Mouse (Mus musculus) T-cell, adult 2 months (primary cell): ENCODE data around the gene Gbgt1.
A peak's percentile ranks its signal among the peaks of the same experiment; 100 is the strongest.
"Not testable (repeated sequence)": the region's sequence is repeated elsewhere in the genome, so short reads cannot be mapped to it uniquely, and the experiment has no call there.

ENCODE experiments used
- DNase-seq: peaks from one replicate; pipeline ENCODE4 v3.0.0; 2022; ENCODE audit warnings: low spot score

Gbgt1 gene

DNA sequence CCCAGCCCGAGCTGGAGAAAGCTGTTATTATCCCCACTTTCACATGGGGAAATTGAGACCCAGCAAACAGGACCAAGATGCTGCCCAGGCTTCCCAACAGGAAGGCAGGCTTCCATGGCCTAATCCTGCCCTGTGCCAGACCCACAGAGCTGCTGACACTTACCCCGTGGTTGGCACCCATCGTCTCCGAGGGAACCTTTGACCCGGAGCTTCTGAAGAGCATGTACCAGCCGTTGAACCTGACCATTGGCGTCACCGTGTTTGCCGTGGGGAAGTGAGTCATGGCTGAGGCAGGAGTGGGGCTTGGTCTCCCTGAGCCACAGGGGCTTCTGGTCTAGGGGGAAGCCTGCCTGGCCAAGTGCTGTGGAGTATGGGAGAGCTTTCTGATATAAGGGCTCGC lies 6.3 kb downstream of the Gbgt1 start:
- no peak for DNase-seq

DNA sequence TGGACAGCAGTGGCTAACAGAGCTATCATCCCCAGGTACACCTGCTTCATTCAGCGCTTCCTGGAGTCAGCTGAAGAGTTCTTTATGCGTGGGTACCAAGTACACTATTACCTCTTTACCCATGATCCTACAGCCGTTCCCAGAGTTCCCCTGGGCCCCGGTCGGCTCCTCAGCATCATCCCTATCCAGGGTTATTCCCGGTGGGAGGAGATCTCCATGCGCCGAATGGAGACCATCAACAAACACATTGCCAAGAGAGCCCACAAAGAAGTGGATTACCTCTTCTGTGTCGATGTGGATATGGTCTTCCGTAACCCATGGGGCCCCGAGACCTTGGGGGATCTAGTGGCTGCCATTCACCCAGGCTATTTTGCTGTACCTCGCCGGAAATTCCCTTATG lies 8.0 kb downstream of the Gbgt1 start:
- no peak for DNase-seq

DNA sequence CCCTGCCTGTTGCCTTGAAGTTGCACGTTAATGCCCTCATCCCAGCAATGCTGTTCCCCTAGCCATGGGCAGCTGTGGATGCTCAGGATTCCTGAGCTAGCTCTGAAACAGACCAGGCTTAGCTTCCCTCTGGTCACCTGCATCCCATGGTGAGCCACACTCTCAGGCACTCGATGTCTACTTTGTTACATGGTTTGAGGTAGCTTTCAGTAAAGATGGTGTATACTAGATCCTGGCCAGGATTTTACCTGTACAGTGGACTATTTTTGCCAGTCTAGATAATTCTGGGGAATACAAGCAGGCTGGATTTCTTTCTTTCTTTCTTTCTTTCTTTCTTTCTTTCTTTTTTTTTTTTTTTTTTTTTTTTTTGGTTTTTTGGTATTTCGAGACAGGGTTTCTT lies 9.1 kb downstream of the Gbgt1 start, which contains the start of gene Gm10134:
TSS of gene Gm10134 (plus strand) at position 301 of the 400 bp plus-strand sequence.
- no peak for DNase-seq

DNA sequence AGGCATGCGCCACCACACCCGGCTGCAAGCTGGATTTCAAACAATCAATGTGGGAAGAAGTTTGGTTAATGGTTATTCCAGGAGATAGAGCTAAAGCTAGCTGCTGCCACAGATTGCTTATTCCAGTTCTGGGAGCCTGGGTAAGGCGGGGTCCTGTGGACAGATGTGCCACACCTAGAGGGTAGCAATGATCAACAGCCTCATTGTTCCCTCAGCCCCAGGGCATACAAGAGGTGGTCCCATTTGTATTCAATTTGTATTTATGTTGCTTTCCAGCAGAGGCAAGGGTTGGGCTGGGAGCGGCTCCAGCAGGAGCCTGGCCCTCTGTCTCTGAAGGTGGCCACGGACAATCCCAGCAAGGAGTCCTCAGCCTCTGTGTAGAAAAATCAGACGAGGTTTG lies 9.6 kb downstream of the Gbgt1 start:
- no peak for DNase-seq

DNA sequence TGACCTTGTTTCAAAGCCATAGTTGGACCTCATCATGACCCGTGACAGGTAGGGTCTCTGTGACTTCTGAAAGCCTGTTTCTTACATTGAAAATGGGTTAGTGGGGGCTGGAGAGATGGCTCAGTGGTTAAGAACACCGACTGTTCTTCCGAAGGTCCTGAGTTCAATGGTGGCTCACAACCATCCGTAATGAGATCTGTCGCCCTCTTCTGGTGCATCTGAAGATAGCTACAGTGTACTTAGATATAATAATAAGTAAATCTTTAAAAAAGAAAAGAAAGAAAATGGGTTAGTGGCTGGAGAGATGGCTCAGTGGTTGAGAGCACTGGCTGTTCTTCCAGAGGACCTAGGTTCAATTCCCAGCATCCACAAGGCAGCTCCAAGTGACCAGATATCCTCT lies 14.9 kb downstream of the Gbgt1 start:
- DNase-seq = not testable (repeated sequence)

DNA sequence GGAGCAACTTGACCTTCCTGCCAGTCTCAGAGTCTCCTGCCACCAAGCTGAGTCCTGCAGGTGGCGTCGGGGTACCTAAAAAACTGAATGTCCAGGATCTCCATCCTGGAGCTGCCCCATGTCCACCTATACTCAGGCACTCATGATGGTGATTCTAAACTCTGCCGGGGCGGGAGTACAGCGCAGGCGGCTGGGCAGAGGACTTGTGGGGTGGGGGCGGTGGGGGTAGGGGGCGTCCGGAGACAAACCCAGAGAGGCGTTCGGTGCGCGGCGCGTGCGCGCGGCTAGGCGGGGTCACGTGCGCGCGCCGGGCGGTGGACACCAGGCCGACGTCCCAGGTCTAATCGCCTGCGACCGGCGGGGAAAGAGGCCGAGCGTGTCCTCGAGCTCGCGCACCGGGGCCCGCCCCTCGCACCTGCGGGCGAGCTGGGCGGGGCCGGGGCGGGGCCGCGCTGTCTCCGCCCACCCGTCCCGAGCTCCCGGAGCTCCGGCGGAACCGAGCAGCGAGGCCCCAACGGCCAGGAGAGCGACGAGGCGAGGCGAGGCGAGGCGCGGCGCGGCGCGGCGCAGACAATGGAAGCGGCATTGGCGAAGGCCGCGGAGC lies 16.2 kb downstream of the Gbgt1 start, which contains the start of gene Ralgds:
TSS of gene Ralgds (plus strand) at position 328 of the 604 bp plus-strand sequence.
- DNase-seq = peak; percentile 31

DNA sequence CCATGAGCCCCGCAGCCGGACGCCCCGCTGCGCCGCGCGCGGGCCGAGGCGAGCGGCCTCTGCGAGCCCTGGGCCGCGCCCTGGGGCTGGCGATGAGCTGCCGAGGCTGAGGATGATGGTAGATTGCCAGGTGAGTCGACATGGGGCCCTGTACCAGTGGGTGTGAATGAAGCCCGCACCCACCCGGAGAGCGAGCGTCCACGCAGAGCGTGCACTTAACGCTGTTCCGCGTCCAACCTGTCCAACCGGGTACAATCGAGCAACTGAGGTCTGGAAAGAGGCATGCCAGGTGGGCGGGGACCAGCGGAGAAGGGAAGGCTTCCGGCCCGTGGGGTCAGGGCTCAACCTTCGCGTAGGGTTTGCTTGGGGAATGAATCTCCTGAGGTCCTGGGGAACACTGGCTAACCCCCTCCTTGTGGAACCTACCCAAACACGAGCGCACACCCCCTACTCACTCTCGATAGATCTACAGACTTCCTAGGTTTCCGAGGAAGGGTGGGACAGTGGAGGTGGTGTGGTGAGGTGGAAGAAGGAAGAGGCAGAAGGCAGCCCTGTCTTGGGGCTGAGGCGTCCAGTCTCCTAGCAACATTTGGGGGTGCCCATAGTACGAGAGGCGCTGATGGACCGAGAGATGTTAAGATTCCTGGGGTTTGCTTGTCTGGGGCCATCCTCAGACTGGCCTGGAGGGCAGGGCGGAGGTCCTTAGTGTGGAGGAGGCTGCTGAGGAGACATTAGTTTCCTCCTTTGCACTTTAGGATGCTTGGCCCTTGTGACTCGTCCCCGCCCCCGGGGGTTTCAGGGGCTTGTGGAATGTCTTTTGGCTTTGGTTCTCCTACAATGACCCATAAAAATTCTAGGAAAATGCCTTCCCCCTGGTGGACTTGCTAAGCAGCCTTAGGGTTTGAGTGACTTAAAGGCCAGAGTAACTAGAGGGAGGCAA lies 17.0 kb downstream of the Gbgt1 start:
- DNase-seq = no peak

DNA sequence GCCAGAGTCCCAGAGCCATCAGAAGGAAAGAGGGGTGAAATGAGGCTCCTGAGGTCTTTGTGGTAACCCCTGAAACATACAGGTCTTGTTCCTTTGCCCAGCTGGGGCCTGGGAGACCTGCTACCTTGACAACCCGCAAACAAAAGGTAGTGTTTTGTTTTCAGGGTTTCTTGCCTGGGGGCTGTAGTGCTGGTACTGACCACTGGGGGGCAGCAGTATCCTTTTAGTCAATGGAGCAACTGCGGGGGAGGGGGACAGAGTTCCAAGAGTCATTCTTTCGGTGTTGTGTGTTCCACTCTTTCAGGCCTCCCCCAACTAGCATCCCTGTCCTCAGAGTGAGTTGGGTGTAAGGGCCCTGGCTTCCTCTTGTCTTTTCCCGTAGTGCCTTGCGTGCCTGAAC lies 17.8 kb downstream of the Gbgt1 start:
- peak; percentile 91 for DNase-seq

DNA sequence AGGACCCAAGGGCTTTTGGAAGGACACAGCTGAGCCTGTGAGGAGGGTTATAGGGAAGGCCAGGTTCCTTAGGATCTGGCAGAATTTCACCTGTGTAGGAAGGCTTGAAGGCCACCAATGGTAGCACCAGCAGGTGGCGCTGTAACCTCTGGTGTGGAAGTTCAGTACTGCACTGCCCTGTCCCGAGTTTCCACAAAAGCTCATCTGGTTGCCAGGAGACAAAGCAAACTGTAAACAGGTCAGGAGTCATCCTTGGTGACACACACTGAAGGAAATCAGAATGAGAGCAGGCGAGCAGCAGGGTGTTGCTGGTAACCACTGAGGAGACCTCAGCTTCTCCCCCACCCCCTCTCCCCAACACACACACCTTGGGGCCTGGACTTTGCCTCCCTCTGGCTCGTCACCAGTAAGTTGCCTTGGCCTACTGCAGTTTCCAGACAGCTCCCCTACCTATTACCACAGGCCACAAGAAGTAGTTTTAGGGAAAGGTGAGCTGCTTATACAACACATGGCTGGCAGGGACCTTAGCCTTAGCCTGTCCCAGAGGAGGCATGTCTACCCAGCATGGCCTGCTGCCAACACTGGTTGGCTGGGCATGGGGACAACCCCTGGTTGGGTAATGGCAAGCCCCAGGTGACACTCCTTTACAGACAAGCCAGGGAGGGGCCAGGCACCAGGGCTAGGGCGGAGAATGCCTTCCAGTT lies 20.7 kb downstream of the Gbgt1 start:
- DNase-seq = peak; percentile 87

DNA sequence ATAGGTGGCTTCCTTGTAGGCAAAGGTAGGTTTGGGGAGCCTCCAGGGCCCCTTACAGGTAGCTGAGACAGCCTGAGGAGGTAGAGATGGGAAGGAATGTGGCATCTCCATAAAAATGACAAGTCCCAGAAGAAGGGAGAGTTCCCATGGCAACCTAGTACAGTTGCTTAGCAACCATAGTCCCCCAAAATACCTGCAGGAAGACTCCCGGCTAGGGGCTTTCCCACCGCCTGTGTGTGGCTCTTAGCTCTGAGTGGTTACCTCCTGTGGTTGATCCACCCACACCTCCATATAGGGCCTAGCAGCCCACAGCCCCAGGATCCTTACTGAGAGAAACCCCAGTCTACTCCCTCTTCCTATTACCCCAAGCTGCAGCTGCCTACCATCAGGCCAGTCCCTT lies 21.5 kb downstream of the Gbgt1 start:
- DNase-seq = peak; percentile 80

DNA sequence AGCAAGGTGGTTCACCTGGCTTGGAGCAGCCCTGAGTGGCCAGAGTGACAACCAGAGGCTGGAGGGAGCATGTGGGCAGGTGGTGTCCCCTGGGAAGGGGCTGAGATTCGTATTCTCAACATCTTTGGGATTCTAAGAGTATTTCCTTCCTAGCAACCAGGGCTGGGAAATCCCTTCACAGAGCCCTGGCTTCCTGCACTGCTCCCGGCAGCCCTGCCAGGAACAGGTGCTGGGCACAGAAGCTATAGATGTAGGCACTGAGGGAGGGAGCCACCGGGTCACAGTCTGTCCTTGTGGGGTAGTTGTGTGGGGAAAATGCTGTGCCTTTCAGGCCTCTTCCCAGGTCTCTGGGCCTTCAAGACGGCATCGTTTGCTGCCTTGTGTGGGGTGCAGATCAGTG lies 23.9 kb downstream of the Gbgt1 start:
- DNase-seq = no peak

DNA sequence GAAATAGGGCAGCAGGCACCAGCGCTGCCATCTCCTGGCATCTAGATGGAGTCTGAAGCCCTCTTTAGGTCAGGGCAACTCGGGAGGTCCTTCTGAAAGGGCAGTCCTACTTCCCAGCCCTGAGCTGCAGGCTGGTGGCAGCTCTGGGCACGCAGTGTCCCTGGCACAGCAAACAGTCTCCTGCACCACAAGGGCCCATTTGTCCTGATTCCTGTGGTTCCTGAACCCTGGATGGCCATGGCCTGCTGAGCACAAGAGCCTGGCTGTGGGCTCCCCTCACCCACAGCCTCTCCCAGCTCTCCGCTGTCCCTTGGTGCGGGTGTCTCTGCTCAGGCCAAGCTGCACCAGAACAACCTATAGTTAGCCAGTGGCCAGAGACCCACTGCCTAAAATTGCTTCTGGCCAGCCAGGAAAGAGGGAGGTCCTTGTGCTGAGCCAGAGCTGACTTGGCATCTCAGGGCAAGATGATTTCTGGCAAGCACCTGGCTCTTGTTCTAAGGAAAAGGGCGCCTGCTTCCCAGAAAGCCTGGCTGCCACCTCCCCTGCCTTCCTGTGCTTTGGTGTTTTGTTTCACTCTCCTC lies 25.0 kb downstream of the Gbgt1 start:
- no peak for DNase-seq

DNA sequence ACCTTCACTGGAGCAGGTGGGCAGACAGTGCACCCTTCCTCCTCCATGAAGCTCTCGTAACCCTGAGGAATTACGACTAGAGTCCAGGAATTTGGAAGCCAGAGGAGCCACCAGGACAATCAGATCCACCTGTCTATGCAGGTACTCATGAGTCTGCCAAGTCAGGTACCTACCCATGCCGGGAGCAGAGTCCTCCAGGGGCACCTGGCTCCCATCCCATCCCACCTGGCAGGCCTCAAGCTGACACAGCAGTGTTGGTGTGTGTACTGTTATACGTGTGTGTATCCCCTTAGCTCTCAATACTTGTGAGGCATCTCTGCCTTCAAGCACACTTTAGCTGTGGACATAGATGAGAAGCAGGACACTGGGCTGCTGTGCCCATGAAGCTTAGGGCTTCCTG lies 25.5 kb downstream of the Gbgt1 start:
- DNase-seq = no peak

DNA sequence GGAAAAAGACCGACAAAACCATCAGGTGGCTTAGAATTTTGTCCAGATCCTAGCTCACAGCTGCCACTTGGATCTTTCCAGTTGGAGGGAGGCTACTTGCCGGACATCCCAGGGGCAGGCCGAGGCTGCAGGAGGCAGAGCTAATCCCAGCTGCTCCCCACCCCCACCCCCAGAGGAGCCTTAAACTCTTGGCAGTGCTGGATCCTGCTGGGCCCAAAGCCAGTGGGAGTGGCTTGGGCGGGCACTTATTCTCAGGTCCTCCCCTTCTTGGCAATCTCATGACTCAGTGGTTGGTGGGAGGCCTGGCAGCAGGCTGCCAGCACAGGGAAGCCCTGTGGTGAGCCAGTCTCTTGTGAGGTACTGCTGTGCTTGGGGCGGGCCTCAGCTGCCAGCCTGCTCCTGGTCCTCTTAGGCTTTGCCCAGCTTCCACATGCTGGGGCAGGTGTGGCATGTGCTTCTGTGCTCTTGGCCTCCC lies 27.0 kb downstream of the Gbgt1 start:
- DNase-seq = peak; percentile 28

DNA sequence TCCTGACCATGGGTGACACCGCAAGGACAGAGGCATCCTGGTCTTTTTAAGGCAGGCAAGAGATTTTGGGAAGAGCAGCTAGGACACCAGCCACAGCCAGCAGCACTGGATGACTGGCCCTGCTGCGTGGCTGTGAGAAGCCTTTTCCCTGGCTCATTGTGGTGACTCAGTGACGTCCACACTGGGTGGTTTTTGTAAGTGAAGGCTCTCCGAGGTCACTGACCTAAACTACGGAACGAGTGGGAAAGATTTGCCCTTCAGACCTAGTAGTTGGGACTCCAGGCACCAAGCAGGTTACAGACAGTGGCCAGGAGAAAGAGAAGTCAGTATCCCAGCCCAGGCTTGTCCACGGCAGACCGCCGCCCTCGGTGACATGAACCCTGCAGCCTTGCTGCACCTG lies 27.7 kb downstream of the Gbgt1 start:
- no peak for DNase-seq

DNA sequence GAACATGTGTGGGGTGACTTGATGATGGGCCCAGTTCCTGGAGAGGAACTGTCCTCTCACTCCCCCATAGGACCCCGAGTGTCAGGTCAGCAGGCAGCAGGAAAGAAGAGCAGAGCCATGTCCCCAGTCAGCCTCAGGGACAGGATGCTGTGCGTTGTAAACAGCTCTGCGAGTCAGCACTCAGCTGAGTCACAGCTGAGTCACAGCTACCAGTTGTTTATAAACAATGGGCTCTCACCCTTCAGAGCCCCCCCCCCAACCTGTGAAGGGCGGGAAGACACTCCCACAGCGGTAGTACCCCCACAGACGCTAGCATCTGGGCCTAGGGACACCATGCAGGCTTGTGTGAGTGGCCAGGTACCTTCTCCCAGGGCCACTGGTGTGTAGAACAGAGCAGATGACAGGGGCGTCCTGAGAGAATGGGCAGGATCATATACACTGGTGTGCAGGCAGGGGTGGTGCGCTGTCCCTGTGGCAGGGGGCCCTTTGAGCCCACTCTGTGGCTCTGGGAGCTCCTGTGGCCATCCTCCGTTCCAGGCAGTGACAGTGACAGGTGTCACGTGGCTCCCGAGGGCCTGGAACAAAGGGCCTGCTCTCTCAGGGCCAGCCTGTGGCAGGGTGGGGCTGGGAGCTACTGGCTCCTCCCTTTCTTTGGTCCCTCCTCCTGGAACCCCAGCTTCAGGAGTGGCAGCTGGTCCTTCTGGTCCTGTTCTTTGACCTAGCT lies 28.7 kb downstream of the Gbgt1 start:
- DNase-seq = peak; percentile 54

DNA sequence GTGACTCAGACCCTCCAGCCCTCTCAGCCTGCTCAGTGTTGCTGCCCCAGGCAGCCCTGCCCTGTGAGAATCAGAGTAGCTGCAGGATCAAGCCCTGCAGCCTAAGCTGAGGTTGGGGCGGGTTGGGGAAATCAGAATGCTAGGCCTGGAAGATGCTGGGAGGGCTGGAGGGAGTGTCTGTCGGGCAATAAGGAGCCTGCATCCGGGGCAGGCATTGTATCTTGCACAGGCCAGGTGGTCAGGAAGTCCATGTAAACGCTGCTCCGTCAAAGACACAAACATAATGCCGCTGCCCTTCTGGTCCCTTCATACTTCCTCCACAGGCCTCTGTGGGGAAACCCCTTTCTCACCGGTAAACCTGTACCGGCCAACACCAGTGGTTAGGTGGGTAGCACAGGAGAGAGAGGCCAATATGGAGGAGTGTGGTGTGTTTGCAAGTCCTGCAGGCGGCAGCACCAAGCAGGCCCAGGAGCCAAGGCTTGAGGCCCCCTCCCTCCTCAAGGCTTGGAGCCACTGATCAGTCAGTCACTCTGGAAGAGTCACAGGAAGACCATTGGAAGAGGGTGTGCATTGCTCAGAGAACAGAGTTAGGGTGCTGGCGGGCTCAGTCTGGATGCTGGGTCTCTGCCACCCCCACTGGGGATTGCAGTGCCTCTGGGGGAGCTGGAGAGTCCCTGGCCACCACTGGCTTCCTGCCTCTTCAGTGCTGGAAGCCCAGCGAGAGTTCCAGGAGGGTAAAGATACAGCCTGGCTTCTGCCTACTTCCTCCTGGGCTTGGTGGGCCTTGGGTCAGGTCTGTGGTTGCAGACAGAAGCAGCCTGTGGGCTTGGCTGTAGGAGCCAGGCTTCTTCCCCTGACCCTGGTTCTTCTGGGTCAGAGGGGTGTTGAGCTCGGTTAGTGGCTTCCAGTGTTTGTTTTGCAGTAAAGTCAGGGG lies 29.5 kb downstream of the Gbgt1 start:
- peak; percentile 56 for DNase-seq

DNA sequence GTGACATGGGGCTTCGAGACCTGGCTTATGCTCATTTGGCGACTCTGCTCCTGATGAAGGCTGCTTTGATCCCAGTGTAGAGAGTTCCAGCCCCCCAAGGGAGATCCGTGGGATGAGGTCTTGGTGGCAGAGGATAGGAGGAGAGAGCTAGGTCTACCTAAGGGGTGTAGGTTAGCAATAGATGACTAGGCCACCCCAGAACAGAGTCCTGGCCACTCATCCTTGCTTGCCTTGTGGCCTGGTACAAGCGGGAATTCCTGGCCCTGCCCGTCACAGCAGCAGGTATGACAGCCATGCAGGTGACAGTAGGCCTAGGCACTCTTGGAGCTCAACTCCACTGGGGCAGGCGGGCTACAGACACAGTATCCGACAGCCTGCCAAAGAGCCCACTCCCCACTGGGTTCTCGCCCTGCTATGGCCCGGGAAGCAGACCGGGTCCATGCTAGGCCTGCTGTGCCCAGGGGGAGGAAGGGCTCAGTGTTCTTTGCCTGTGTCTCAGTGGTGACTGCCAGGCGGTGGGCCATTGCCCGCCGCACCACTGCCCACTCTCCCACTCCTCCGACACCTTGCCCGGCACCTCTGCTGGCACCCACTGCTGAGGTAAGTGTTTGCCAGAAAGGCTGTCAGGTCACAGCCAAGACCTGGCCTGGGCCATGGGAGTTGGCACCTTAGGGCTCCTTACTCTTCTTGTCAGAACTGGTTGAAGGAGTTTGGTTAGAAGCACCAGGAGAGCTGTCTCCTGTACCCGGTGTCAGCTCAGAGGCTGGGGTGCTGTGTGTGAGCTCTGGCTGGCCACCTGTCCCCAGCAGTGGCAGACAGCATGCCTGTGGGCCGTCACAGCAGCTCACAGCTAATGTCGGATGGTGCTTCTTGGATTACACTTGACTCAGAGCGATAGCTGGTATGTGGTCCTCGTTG lies 31.0 kb downstream of the Gbgt1 start:
- no peak for DNase-seq

DNA sequence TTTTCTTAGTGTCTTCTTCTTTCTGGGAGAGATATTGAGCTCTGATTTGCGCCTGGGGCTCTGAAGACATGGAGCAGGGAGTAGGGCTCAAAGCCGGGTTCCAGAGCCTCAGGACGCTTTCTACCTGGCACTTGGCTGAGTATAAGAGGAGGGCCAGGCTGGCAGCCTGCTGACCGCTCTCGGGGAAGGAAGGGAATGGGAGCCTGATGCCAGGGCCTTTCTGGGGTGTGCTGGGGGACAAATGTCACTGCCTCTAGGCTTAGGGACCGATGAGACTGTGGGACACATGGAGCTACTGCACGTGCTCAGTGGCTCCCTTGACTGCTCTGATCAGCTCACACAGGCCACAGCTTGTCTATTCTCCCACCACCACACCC lies 31.7 kb downstream of the Gbgt1 start:
- no peak for DNase-seq
